Mouse (Mus musculus): ENCODE data around the gene Nhlh2. TPM values are rescaled to one million over a fixed set of nuclear protein-coding genes. Genes with fewer than 3 reads are reported as not detected.

The Nhlh2 gene
- total RNA-seq, 2 experiments from 2014 or later = not detected

Other genes starting within 250 kb of the Nhlh2 start
- not detected in 2 replicates for gene Mab21l3, start 161.1 kb upstream of the Nhlh2 start, total RNA-seq (2015; ENCODE audit: low replicate concordance)
- not detected in 2 replicates for gene Mab21l3, start 161.1 kb upstream of the Nhlh2 start, total RNA-seq (2017; ENCODE audit: low replicate concordance)
- 2.9 and 5.0 TPM in 2 replicates for gene Slc22a15, start 85.6 kb upstream of the Nhlh2 start, total RNA-seq (2015; ENCODE audit: low replicate concordance)
- 0.61 and 1.0 TPM in 2 replicates for gene Slc22a15, start 85.6 kb upstream of the Nhlh2 start, total RNA-seq (2017; ENCODE audit: low replicate concordance)
- not detected in 2 replicates for gene Casq2, start 76.3 kb downstream of the Nhlh2 start, total RNA-seq (2015; ENCODE audit: low replicate concordance)
- gene Casq2, start 76.3 kb downstream of the Nhlh2 start, total RNA-seq (2017; ENCODE audit: low replicate concordance) = 1.5 TPM in 1 of 2 replicates, not detected in the other
- 31.0 and 61.6 TPM in 2 replicates for gene Vangl1, start 194.6 kb downstream of the Nhlh2 start, total RNA-seq (2015; ENCODE audit: low replicate concordance)
- 52.2 and 109 TPM in 2 replicates for gene Vangl1, start 194.6 kb downstream of the Nhlh2 start, total RNA-seq (2017; ENCODE audit: low replicate concordance)

Measured in erythroid progenitor cell, adult 5-6 weeks (primary cell).